Mouse (Mus musculus): ENCODE results near the gene Cbwd1. TPM values are rescaled to one million over a fixed set of nuclear protein-coding genes. Genes with fewer than 3 reads are reported as not detected.
A peak's percentile ranks its signal among the peaks of the same experiment; 100 is the strongest.
"Not testable (repeated sequence)": the region's sequence is repeated elsewhere in the genome, so short reads cannot be mapped to it uniquely, and the experiment has no call there.

Gene Cbwd1
- polyA plus RNA-seq, 1 experiment from 2014 or later = 18.5 TPM

GRCm38 (mm10) chr19:24886888-24887287 is 74.5 kb downstream of the Cbwd1 start:
- Histone ChIP-seq H3K9ac (no peak overlapping the region), H3K4me2 (no peak overlapping the region), H3K4me3 (no peak overlapping the region), H3K36me3 (no peaks in the 10 kb centered on the region), H3K27me3 (replicated peaks) (peaks cover 51% of the 10 kb centered on the region), H3K9me3 (replicated peaks) (no peaks in the 10 kb centered on the region), H3K4me1 (replicated peaks) (peaks cover 6% of the 10 kb centered on the region), H3K27ac (ENCODE audit: poor library complexity, severe bottlenecking) (no peak overlapping the region)
- WGBS = 51% methylated on average over 3 of the region's 3 CpGs
- no peak for ATAC-seq (ENCODE audit: insufficient number of reproducible peaks, low FRiP score)

- H3K9ac ChIP-seq = no peak overlapping the region
- peak overlapping the region; percentile 39 for H3K4me2 ChIP-seq
- no peaks in the 10 kb centered on the region for H3K36me3 ChIP-seq
- H3K27ac ChIP-seq (ENCODE audit: poor library complexity, severe bottlenecking) = no peak overlapping the region
- 9% methylated on average over 5 of the region's 5 CpGs for WGBS
- peaks cover 50% of the 10 kb centered on the region for H3K27me3 ChIP-seq (replicated peaks)
- H3K4me1 ChIP-seq (replicated peaks) = peaks cover 6% of the 10 kb centered on the region
- no peaks in the 10 kb centered on the region for H3K9me3 ChIP-seq (replicated peaks)
- ATAC-seq (ENCODE audit: insufficient number of reproducible peaks, low FRiP score) = 0 out of 2 replicates have a peak, but pooled peaks have one; percentile 4
- H3K4me3 ChIP-seq = no peak overlapping the region
Observed at GRCm38 (mm10) chr19:24885504-24885903, 75.9 kb downstream of the Cbwd1 start.

- no peaks in the 10 kb centered on the region for H3K36me3 ChIP-seq
- H3K9me3 ChIP-seq (replicated peaks) = peaks cover 2% of the 10 kb centered on the region; the same call in 1 of the 2 replicates
- H3K27me3 ChIP-seq (replicated peaks) = peaks cover 20% of the 10 kb centered on the region
- H3K4me1 ChIP-seq (replicated peaks) = peaks cover 17% of the 10 kb centered on the region
- no peak for ATAC-seq (ENCODE audit: insufficient number of reproducible peaks, low FRiP score)
- H3K4me3 ChIP-seq = no peak overlapping the region
- no peak overlapping the region for H3K4me2 ChIP-seq
- no peak overlapping the region for H3K27ac ChIP-seq (ENCODE audit: poor library complexity, severe bottlenecking)
- WGBS = 57% methylated on average over 4 of the region's 4 CpGs
- H3K9ac ChIP-seq = no peak overlapping the region
Observed at GRCm38 (mm10) chr19:24881237-24881636, 80.2 kb downstream of the Cbwd1 start.

- H3K4me2 ChIP-seq; H3K9ac ChIP-seq; ATAC-seq (ENCODE audit: insufficient number of reproducible peaks, low FRiP score); H3K27ac ChIP-seq (ENCODE audit: poor library complexity, severe bottlenecking); H3K4me3 ChIP-seq; H3K36me3 ChIP-seq; H3K9me3 ChIP-seq (replicated peaks): not testable (repeated sequence)
- WGBS = 68% methylated on average over 23 of the region's 26 CpGs
- peaks cover 16% of the 10 kb centered on the region for H3K4me1 ChIP-seq (replicated peaks)
- peaks cover 12% of the 10 kb centered on the region; the same call in 1 of the 2 replicates for H3K27me3 ChIP-seq (replicated peaks)
Observed at GRCm38 (mm10) chr19:24875129-24875870, 86.1 kb downstream of the Cbwd1 start, which contains the start of gene Gm10053. TSS of gene Gm10053 (plus strand) at chr19:24875686.

DNA sequence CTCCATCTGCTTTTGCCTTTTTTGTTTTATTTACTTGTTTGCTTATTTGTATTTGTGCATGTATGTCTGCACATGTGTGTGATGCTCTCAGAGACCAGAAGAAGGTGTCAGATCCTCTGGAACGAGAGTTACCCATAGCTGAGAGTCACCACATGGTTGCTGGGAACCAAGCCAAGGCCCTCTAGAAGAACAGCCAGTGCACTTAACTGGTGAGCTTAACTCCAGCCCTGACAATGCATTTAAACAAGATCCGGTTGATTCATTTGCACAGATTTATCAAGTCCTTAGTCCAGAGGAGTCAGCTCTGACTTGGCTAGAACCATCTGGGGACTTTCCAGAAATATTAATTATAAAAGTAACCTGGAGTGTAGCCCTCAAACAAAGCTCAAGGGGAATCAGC is 87.5 kb downstream of the Cbwd1 start:
- no peak for ATAC-seq (ENCODE audit: insufficient number of reproducible peaks, low FRiP score)
- 34% methylated on average over 2 of the region's 2 CpGs for WGBS
- H3K36me3 ChIP-seq = no peaks in the 10 kb centered on the region
- H3K27me3 ChIP-seq (replicated peaks) = peaks cover 12% of the 10 kb centered on the region; the same call in 1 of the 2 replicates
- peaks cover 16% of the 10 kb centered on the region for H3K4me1 ChIP-seq (replicated peaks)
- H3K9ac ChIP-seq = no peak overlapping the region
- no peak overlapping the region for H3K27ac ChIP-seq (ENCODE audit: poor library complexity, severe bottlenecking)
- peaks cover 2% of the 10 kb centered on the region; the same call in 1 of the 2 replicates for H3K9me3 ChIP-seq (replicated peaks)
- H3K4me3 ChIP-seq = no peak overlapping the region
- H3K4me2 ChIP-seq = no peak overlapping the region

DNA sequence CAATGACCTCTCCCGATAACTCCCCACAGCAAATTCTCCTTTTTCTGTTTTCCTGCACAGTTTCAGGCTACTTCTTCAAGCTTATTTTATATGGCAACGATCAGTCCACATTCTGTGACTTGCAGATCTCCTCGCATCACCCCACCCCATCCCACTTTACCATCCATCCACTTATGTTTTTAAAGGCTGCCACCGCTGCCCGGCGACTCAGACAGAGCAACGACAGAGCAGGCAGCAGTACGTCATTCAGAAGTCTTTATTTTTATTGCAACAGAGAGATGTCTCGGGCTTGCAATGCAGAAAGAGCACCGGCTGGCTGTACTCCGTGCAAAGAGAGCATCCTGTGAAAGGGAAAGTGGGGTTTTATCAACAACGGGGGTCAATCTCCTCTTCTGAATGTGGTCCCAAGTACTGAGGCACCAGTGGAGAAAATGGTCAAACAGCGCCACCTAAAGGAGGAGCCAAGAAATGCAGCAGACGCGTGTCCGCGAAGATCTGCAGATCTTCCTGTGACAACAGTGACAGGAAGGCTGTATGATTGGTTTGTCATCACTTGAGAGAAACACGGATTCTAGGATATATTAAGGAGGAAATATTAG is 90.3 kb downstream of the Cbwd1 start:
- 0 out of 2 replicates have a peak, but pooled peaks have one; percentile 9 for ATAC-seq (ENCODE audit: insufficient number of reproducible peaks, low FRiP score)
- Histone ChIP-seq H3K9me3 (replicated peaks) (no peaks in the 10 kb centered on the region), H3K4me1 (replicated peaks) (peaks cover 6% of the 10 kb centered on the region; the same call in 1 of the 2 replicates), H3K27ac (ENCODE audit: poor library complexity, severe bottlenecking) (no peak overlapping the region), H3K27me3 (replicated peaks) (peaks cover 12% of the 10 kb centered on the region; the same call in 1 of the 2 replicates), H3K36me3 (no peaks in the 10 kb centered on the region), H3K4me2 (peak overlapping the region; percentile 67), H3K4me3 (peak overlapping the region; percentile 39), H3K9ac (0 out of 2 replicates have a peak overlapping the region, but pooled peaks have one; percentile 24)
- WGBS = 16% methylated on average over 18 of the region's 18 CpGs

Small RNA genes within 50 kb of the gene (microRNA-seq; reads per million reads assigned to microRNA genes)
- not detected for gene Mir3084-1

Other genes starting within 250 kb of the Cbwd1 start
- 4.7 and 5.1 TPM in 2 replicates for gene Pgm5, start 99.8 kb downstream of the Cbwd1 start, polyA plus RNA-seq (2016; fragmentation: Nextera tagmentation; extraction: Ambion mirVana)
- 627 and 634 TPM in 2 replicates for gene Gm10053, start 85.9 kb downstream of the Cbwd1 start, polyA plus RNA-seq (2016; fragmentation: Nextera tagmentation; extraction: Ambion mirVana)
- gene Foxd4, start 60.4 kb downstream of the Cbwd1 start, polyA plus RNA-seq (2016; fragmentation: Nextera tagmentation; extraction: Ambion mirVana) = not detected in 2 replicates
- gene Dock8, start 37.9 kb upstream of the Cbwd1 start, polyA plus RNA-seq (2016; fragmentation: Nextera tagmentation; extraction: Ambion mirVana) = 3.2 TPM in 2 replicates